Comparison of ENCODE assay signal across 8 mouse cellular contexts in the genomic region with DNA sequence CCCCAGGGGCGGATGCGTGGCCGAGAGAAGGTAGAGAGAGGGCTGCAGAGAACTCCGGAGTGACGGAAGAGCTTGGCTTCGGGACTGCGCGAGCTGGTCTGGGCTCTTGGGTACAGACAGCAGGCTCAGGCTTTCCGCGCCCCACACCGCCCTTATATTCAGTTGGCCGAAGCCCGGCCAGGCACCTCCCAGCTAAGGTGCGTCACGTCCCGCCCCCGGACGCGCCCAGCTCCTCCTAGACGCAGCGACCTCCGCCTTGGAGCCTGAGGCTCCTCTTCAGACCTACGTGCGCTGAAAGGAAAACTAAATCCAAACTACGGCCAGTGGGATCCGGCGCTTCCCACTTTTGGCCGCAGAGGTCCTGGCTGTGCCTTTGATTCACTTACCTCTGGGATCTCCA. TPM values are rescaled to one million over a fixed set of nuclear protein-coding genes. Genes with fewer than 3 reads are reported as not detected.
A peak's percentile ranks its signal among the peaks of the same experiment; 100 is the strongest.
DNase-seq lines count a peak whose midpoint lies in the region; ATAC-seq and TF ChIP-seq lines count a peak whose summit lies in the region.

A gene (minus strand): TSS at position 127 of the 400 bp plus-strand sequence.

- POLR2A ChIA-PET in Patski (lab: Charles Lee): interaction anchor here (0.9 kb wide), 1 partner anchor 111 kb away, joined by 3 read pairs; no protein-coding TSS in a partner anchor

- H3K9ac ChIP-seq in hindbrain, embryonic 12.5 days: peak within 1 kb of the TSS; percentile 46

- in situ Hi-C loops in Patski (cut with MboI; ENCODE audit: low pct_unique_long_range_greater_than_20kb): loop anchor here (5.0 kb wide), 2 partner anchors 67 to 112 kb away; no protein-coding TSS in a partner anchor

- H3K79me2 ChIP-seq in macrophage (ENCODE audit: inconsistent target): no peaks in the 10 kb centered on the region

- TF ChIP-seq CTCF in Patski (IDR thresholded peaks at IDR 0.05): no peak

- no peak within 1 kb of the TSS for H3K27ac ChIP-seq in hindbrain, embryonic 12.5 days
- no peak within 1 kb of the TSS for H3K27ac ChIP-seq in macrophage

- under 1% methylated on average over 28 of the region's 28 CpGs for WGBS in hindbrain, embryonic 12.5 days
- 1% methylated on average over 28 of the region's 28 CpGs for WGBS in macrophage (ENCODE audit: missing documents)

- ATAC-seq in Patski: peak; percentile 77
- ATAC-seq in frontal cortex, adult (ENCODE audit: low TSS enrichment): peak; percentile 60
- peak; percentile 62 for ATAC-seq in hindbrain, embryonic 12.5 days (ENCODE audit: low FRiP score)

- H3K4me2 ChIP-seq in hindbrain, embryonic 12.5 days (replicated peaks): peak within 1 kb of the TSS; percentile 65

- H3K36me3 ChIP-seq in hindbrain, embryonic 12.5 days: peaks cover 18% of the 10 kb centered on the region
- H3K36me3 ChIP-seq in macrophage (ENCODE audit: inconsistent target): peaks cover 18% of the 10 kb centered on the region; the same call in 1 of the 2 replicates

- peak within 1 kb of the TSS; percentile 40 for H3K4me3 ChIP-seq in hindbrain, embryonic 12.5 days
- H3K4me3 ChIP-seq in macrophage (ENCODE audit: inconsistent target): peak within 1 kb of the TSS; percentile 30

- no peaks in the 10 kb centered on the region for H3K27me3 ChIP-seq in Patski
- H3K27me3 ChIP-seq in hindbrain, embryonic 12.5 days: peaks cover 60% of the 10 kb centered on the region

- DNase-seq in Patski (ENCODE audit: low read depth, low spot score): no peak
- DNase-seq in cerebellum, adult 9-11 months: peak; percentile 89
- peak; percentile 66 to 79 for DNase-seq in left cerebral cortex, adult 18-20 months (ENCODE audit: low spot score in 2 of 2)
- peak; percentile 61 to 68 for DNase-seq in right cerebral cortex, adult 2 months (ENCODE audit: low spot score in 2 of 2)
- peak; percentile 51 for DNase-seq in urinary bladder, postnatal 10 days (ENCODE audit: low spot score)

- CTCF ChIA-PET in Patski (lab: Charles Lee): interaction anchor here (0.9 to 1.5 kb wide), 3 partner anchors 8 to 112 kb away, joined by 3 read pairs; no protein-coding TSS in a partner anchor

- peaks cover 32% of the 10 kb centered on the region for H3K4me1 ChIP-seq in hindbrain, embryonic 12.5 days

- no peaks in the 10 kb centered on the region for H3K9me3 ChIP-seq in hindbrain, embryonic 12.5 days (replicated peaks)

RNA-seq across cellular contexts. Expression of the gene that starts here (rescaled TPM):
- 1.9 TPM for polyA plus RNA-seq in Patski (2021)
- polyA plus RNA-seq in hindbrain, embryonic 12.5 days (2016; fragmentation: Nextera tagmentation; extraction: Ambion mirVana): 1.5 and 1.7 TPM in 2 replicates
- 10 to 100 TPM in 1 of 2 experiments, 1 to 10 TPM in 1; 7.7 to 13.2 TPM for total RNA-seq in left cerebral cortex, adult 18-20 months (2021)
- not detected for total RNA-seq in macrophage (2018; cell fraction: chromatin; rRNA removed)
- under 1 TPM in 3 of 26 experiments, not detected in 23; 0.05 to 0.13 (median 0.06) TPM for total RNA-seq in macrophage (2018; cell fraction: cytosol; rRNA removed)
- total RNA-seq in macrophage (2018; cell fraction: nucleus; rRNA removed): not detected
- 0.09 TPM in 1 of 3 replicates, not detected in the others for polyA plus RNA-seq in macrophage (2018)
